Comparison of ENCODE assay signal across 13 mouse cellular contexts in the genomic region with DNA sequence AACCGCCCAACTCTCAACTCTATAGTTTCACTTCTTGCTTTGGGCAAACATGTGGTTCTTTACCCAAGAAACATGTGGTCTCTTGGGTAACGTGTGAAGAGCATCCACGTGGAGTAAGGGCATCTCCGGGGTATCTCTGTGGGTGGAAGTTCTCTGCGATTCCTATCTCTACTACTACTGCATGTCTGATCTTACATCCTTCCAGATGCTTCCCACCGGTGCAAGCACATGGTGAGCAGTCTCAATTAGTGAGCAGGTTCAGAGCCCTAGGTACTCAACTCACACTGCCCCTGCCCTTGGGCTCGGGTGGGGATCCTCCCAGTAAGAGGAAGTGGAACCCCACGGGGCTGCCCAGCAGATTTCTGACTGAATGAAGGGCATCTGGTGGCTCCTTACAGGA. TPM values are rescaled to one million over a fixed set of nuclear protein-coding genes. Genes with fewer than 3 reads are reported as not detected.
DNase-seq lines count a peak whose midpoint lies in the region; ATAC-seq and TF ChIP-seq lines count a peak whose summit lies in the region.
"Had no signal": no experiment of that assay in that cellular context is flagged by ENCODE, and none has a peak within 500 bp of the region (broad histone marks: within the 10 kb centered on the region; RNA-seq: fewer than 3 reads in every experiment).

No protein-coding gene starts in this region.

- peaks cover 5% of the 10 kb centered on the region; the same call in 1 of the 2 replicates for H3K4me1 ChIP-seq in heart, embryonic 12.5 days (replicated peaks)
- no peaks in the 10 kb centered on the region for H3K4me1 ChIP-seq in lung, embryonic 14.5 days (ENCODE audit: insufficient read depth)
- H3K4me1 ChIP-seq in CH12.LX (ENCODE audit: control insufficient read depth in 1 of 2, insufficient read depth in 2 of 2): peaks cover 9 to 19% of the 10 kb centered on the region in 2 experiments
- no peaks in the 10 kb centered on the region; the same call in none of the 2 replicates for H3K4me1 ChIP-seq in liver, embryonic 16.5 days (ENCODE audit: control insufficient read depth, low read depth, low read length)
- H3K4me1 ChIP-seq: neural tube, embryonic 12.5 days had no signal

- no peak for DNase-seq in heart, postnatal 36 days
- no peak for DNase-seq in lung, embryonic 14.5 days
- no peak for DNase-seq in lung, adult 18-20 months
- peak; percentile 36 for DNase-seq in CH12.LX (ENCODE audit: extremely low read depth)
- no peak for DNase-seq in right cerebral cortex, postnatal 4 days
- no peak for DNase-seq in ovary, adult 18-20 months (ENCODE audit: low spot score)
- DNase-seq: cerebellum, adult 2 months had no signal

- 85% methylated on average over 8 of the region's 8 CpGs for WGBS in heart, embryonic 12.5 days
- 89% methylated on average over 8 of the region's 8 CpGs for WGBS in lung, embryonic 14.5 days
- WGBS in liver, embryonic 16.5 days (ENCODE audit: insufficient replicate concordance): 57% methylated on average over 8 of the region's 8 CpGs

- no peak overlapping the region for H3K27ac ChIP-seq in heart, embryonic 12.5 days (ENCODE audit: poor library complexity, severe bottlenecking)
- H3K27ac ChIP-seq in lung, embryonic 14.5 days (ENCODE audit: low read depth): no peak overlapping the region
- no peak overlapping the region for H3K27ac ChIP-seq in CH12.LX (ENCODE audit: insufficient read depth, low read depth)
- no peak overlapping the region for H3K27ac ChIP-seq in liver, embryonic 16.5 days (ENCODE audit: low read length)
- H3K27ac ChIP-seq: neural tube, embryonic 12.5 days had no signal

- dilution Hi-C loops in CH12.LX (cut with MboI; ENCODE audit: extremely low pct_ligation_motif_present, extremely low pct_unique_long_range_greater_than_20kb, low sequenced_read_pairs): no loop called here

- in situ Hi-C loops in CH12.LX (cut with MboI; ENCODE audit: low pct_ligation_motif_present, low pct_unique_long_range_greater_than_20kb, low sequenced_read_pairs): no loop called here

- no peak for ATAC-seq in heart, embryonic 12.5 days (ENCODE audit: insufficient number of reproducible peaks, low FRiP score)
- ATAC-seq in lung, embryonic 14.5 days (ENCODE audit: insufficient read depth): no peak
- no peak for ATAC-seq in liver, embryonic 16.5 days (ENCODE audit: low read depth)
- ATAC-seq: CD4-positive, CD25-positive, alpha-beta regulatory T cell, adult 4 months; lung, postnatal 0 days had no signal

- no peak overlapping the region for H3K9ac ChIP-seq in heart, embryonic 12.5 days
- H3K9ac ChIP-seq in lung, embryonic 14.5 days: no peak overlapping the region
- no peak overlapping the region for H3K9ac ChIP-seq in CH12.LX (ENCODE audit: insufficient read depth, low read depth)
- H3K9ac ChIP-seq in liver, embryonic 16.5 days (ENCODE audit: low read depth, low read length): no peak overlapping the region
- H3K9ac ChIP-seq: neural tube, embryonic 12.5 days had no signal

- TF ChIP-seq EP300 in CH12.LX (IDR thresholded peaks at IDR 0.05; ENCODE audit: low read length): peak; percentile 5; the same call in 1 of the 2 replicates

- TF ChIP-seq CTCF in lung, embryonic 14.5 days (IDR thresholded peaks at IDR 0.05; ENCODE audit: low read depth): no peak
- TF ChIP-seq CTCF in CH12.LX (conservative IDR thresholded peaks at IDR 0.05 in 1 of 2, IDR thresholded peaks at IDR 0.05 in 1 of 2; ENCODE audit: low read depth in 2 of 2, low read length in 2 of 2): no peak

- no peaks in the 10 kb centered on the region for H3K79me2 ChIP-seq in CH12.LX (replicated peaks; ENCODE audit: control insufficient read depth, extremely low read depth, insufficient read depth, poor library complexity, severe bottlenecking)

- intact Hi-C loops in heart, postnatal 36 days (cut with DNase I): no loop called here

- 0 out of 2 replicates have a peak overlapping the region, but pooled peaks have one; percentile 29 for H3K4me3 ChIP-seq in heart, embryonic 12.5 days
- no peak overlapping the region for H3K4me3 ChIP-seq in lung, embryonic 14.5 days (ENCODE audit: low read depth, low read length)
- no peak overlapping the region for H3K4me3 ChIP-seq in CH12.LX (replicated peaks in 1 of 3; ENCODE audit: low read depth in 2 of 3, low read length in 2 of 3, poor library complexity in 1 of 3)
- H3K4me3 ChIP-seq in liver, embryonic 16.5 days (ENCODE audit: low read depth, low read length): no peak overlapping the region
- H3K4me3 ChIP-seq: neural tube, embryonic 12.5 days had no signal

- no peaks in the 10 kb centered on the region for H3K9me3 ChIP-seq in heart, embryonic 12.5 days (replicated peaks)
- no peaks in the 10 kb centered on the region for H3K9me3 ChIP-seq in lung, embryonic 14.5 days (ENCODE audit: low read depth, low read length)
- no peaks in the 10 kb centered on the region for H3K9me3 ChIP-seq in CH12.LX (replicated peaks; ENCODE audit: low read length)
- no peaks in the 10 kb centered on the region for H3K9me3 ChIP-seq in liver, embryonic 16.5 days (replicated peaks; ENCODE audit: control insufficient read depth, low read length)
- H3K9me3 ChIP-seq: neural tube, embryonic 12.5 days had no signal

- no peak for TF ChIP-seq POLR2A in CH12.LX (IDR thresholded peaks at IDR 0.05; ENCODE audit: low read depth, low read length)

- no peak for TF ChIP-seq RAD21 in CH12.LX (IDR thresholded peaks at IDR 0.05; ENCODE audit: low read depth, low read length)

- H3K36me3 ChIP-seq in heart, embryonic 12.5 days: no peaks in the 10 kb centered on the region
- no peaks in the 10 kb centered on the region for H3K36me3 ChIP-seq in lung, embryonic 14.5 days (ENCODE audit: insufficient read depth)
- no peaks in the 10 kb centered on the region for H3K36me3 ChIP-seq in CH12.LX (replicated peaks in 1 of 2; ENCODE audit: control insufficient read depth in 1 of 2, insufficient read depth in 1 of 2, low read length in 1 of 2)
- H3K36me3 ChIP-seq in liver, embryonic 16.5 days (ENCODE audit: control insufficient read depth, insufficient read depth): no peaks in the 10 kb centered on the region
- H3K36me3 ChIP-seq: neural tube, embryonic 12.5 days had no signal

- no peaks in the 10 kb centered on the region for H3K27me3 ChIP-seq in heart, embryonic 12.5 days (replicated peaks)
- no peaks in the 10 kb centered on the region for H3K27me3 ChIP-seq in lung, embryonic 14.5 days (ENCODE audit: insufficient read depth, low read length)
- no peaks in the 10 kb centered on the region for H3K27me3 ChIP-seq in CH12.LX (replicated peaks)
- H3K27me3 ChIP-seq in liver, embryonic 16.5 days (ENCODE audit: control insufficient read depth, insufficient read depth, low read depth, low read length): 0 out of 2 replicates have a peak, but pooled peaks cover 4% of the 10 kb centered on the region

- peak overlapping the region; percentile 57 for H3K4me2 ChIP-seq in heart, embryonic 12.5 days
- peak overlapping the region; percentile 44 for H3K4me2 ChIP-seq in lung, embryonic 14.5 days
- no peak overlapping the region for H3K4me2 ChIP-seq in CH12.LX (ENCODE audit: insufficient read depth, low read depth, poor library complexity, severe bottlenecking)
- 0 out of 2 replicates have a peak overlapping the region, but pooled peaks have one; percentile 17 for H3K4me2 ChIP-seq in liver, embryonic 16.5 days (ENCODE audit: low read depth, low read length)

TF ChIP-seq in CH12.LX, 34 proteins besides CTCF, POLR2A, EP300 and RAD21:
- TF ChIP-seq MYC (IDR thresholded peaks at IDR 0.05; ENCODE audit: low read depth, low read length) (peak; percentile 87), MAX (IDR thresholded peaks at IDR 0.05; ENCODE audit: low read length) (peak; percentile 91), ZMIZ1 (IDR thresholded peaks at IDR 0.05; ENCODE audit: low read depth, low read length) (no peak), BHLHE40 (IDR thresholded peaks at IDR 0.05; ENCODE audit: low read depth, low read length) (0 out of 2 replicates have a peak, but pooled peaks have one; percentile 14), NRF1 (IDR thresholded peaks at IDR 0.05; ENCODE audit: low read depth, low read length) (no peak)

RNA-seq across cellular contexts. Expression of a gene that starts 0.4 kb away (rescaled TPM):
- polyA plus RNA-seq in heart, embryonic 12.5 days (2016; fragmentation: Nextera tagmentation; extraction: Ambion mirVana): 3.7 and 4.0 TPM in 2 replicates
- total RNA-seq in heart, postnatal 36 days (2021): 1 to 10 TPM in 1 of 2 experiments, under 1 TPM in 1; 0.41 to 1.1 TPM
- polyA plus RNA-seq in lung, embryonic 14.5 days (2014; fragmentation: Nextera tagmentation; extraction: Ambion mirVana): 4.4 and 4.6 TPM in 2 replicates
- total RNA-seq in CH12.LX (2012; rRNA removed) (not detected in 2 replicates), CH12.LX (2014; rRNA removed) (not detected in 2 replicates)
- polyA plus RNA-seq in CH12.LX (2012; ENCODE audit: insufficient read length, low read depth): not detected in 2 replicates
- polyA plus RNA-seq in liver, embryonic 16.5 days (2015; fragmentation: Nextera tagmentation; extraction: Ambion mirVana): 1.0 and 1.3 TPM in 2 replicates
- polyA plus RNA-seq: large intestine, adult 2 months had no signal
